ENCODE assay signal across 8 mouse cellular contexts in the genomic region with DNA sequence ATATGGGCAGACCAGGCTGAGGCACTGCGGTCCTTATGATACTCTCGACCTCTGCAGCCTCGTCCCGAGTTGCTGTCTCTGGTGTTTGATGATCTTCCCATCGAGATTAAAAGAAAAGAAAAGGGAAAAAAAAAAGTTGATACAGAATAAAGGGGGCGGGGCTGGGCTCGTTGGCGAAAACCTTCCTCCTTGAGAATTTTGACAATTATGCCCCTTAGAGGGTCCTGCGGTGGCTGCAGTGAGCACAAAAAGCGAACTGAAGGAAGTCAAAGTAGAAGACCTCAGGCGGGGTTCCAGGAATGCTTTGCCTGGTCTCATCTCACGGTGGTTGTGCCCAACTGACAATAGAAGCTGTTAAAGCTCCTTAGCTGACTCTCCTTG. TPM values are rescaled to one million over a fixed set of nuclear protein-coding genes. Genes with fewer than 3 reads are reported as not detected.
DNase-seq lines count a peak whose midpoint lies in the region; ATAC-seq and TF ChIP-seq lines count a peak whose summit lies in the region.

No protein-coding gene starts in this region.

- TF ChIP-seq POLR2A in cerebellum, adult 2 months (IDR thresholded peaks at IDR 0.05; ENCODE audit: borderline replicate concordance, insufficient read depth, low read length): no peak
- no peak for TF ChIP-seq POLR2A in olfactory bulb, adult 2 months (IDR thresholded peaks at IDR 0.05; ENCODE audit: insufficient read depth, low read depth, low read length)

- WGBS in cerebellum, adult 2 months: under 1% methylated on average over 12 of the region's 12 CpGs
- under 1% methylated on average over 12 of the region's 12 CpGs for WGBS in limb, embryonic 10.5 days
- WGBS in olfactory bulb, adult 2 months: 0% methylated on average over 12 of the region's 12 CpGs

- no peaks in the 10 kb centered on the region for H3K27me3 ChIP-seq in cerebellum, adult 2 months (ENCODE audit: control insufficient read depth, insufficient read depth, low read length)
- no peaks in the 10 kb centered on the region for H3K27me3 ChIP-seq in megakaryocyte, embryonic 14.5 days (replicated peaks)
- no peaks in the 10 kb centered on the region for H3K27me3 ChIP-seq in limb, embryonic 10.5 days (ENCODE audit: low read depth, poor library complexity, severe bottlenecking)

- ATAC-seq in megakaryocyte, adult 5-6 weeks (ENCODE audit: poor library complexity, severe bottlenecking): no peak
- ATAC-seq in cerebellum, adult (ENCODE audit: insufficient number of reproducible peaks, low FRiP score, low TSS enrichment): no peak

- peak overlapping the region; percentile 96 for H3K27ac ChIP-seq in cerebellum, adult 2 months (ENCODE audit: insufficient read depth, low read length)
- H3K27ac ChIP-seq in limb, embryonic 10.5 days: peak overlapping the region; percentile 91
- H3K27ac ChIP-seq in olfactory bulb, adult 2 months (ENCODE audit: insufficient read depth, low read depth, low read length): peak overlapping the region; percentile 98

- no peak for DNase-seq in cerebellum, adult 2 months
- DNase-seq in cerebellum, postnatal 4 days (ENCODE audit: low spot score in 2 of 2): no peak
- no peak for DNase-seq in limb, embryonic 10.5 days (ENCODE audit: low spot score)
- DNase-seq in urinary bladder, postnatal 4 days (ENCODE audit: low spot score in 2 of 2): no peak

- peaks cover 41% of the 10 kb centered on the region for H3K36me3 ChIP-seq in megakaryocyte, embryonic 14.5 days (replicated peaks; ENCODE audit: low read length)
- peaks cover 34% of the 10 kb centered on the region for H3K36me3 ChIP-seq in limb, embryonic 10.5 days

- TF ChIP-seq CTCF in cerebellum, adult 2 months (IDR thresholded peaks at IDR 0.05; ENCODE audit: borderline replicate concordance, insufficient read depth, low read depth, low read length): no peak
- TF ChIP-seq CTCF in olfactory bulb, adult 2 months (IDR thresholded peaks at IDR 0.05; ENCODE audit: insufficient read depth, low read depth, low read length): no peak

- H3K4me1 ChIP-seq in cerebellum, adult 2 months (ENCODE audit: control insufficient read depth, insufficient read depth, low read length): peaks cover 18% of the 10 kb centered on the region
- H3K4me1 ChIP-seq in megakaryocyte, embryonic 14.5 days: peaks cover 54% of the 10 kb centered on the region
- peaks cover 47% of the 10 kb centered on the region for H3K4me1 ChIP-seq in limb, embryonic 10.5 days
- peaks cover 23% of the 10 kb centered on the region for H3K4me1 ChIP-seq in olfactory bulb, adult 2 months (ENCODE audit: control insufficient read depth, insufficient read depth, low read length)

- H3K9me3 ChIP-seq in megakaryocyte, embryonic 14.5 days: no peaks in the 10 kb centered on the region
- H3K9me3 ChIP-seq in limb, embryonic 10.5 days (replicated peaks): no peaks in the 10 kb centered on the region

- H3K4me3 ChIP-seq in cerebellum, adult 2 months (replicated peaks; ENCODE audit: insufficient read depth, low read depth, low read length): peak overlapping the region; percentile 96
- peak overlapping the region; percentile 99 for H3K4me3 ChIP-seq in megakaryocyte, embryonic 14.5 days (replicated peaks)
- H3K4me3 ChIP-seq in limb, embryonic 10.5 days: peak overlapping the region; percentile 89
- H3K4me3 ChIP-seq in olfactory bulb, adult 2 months (ENCODE audit: insufficient read depth, low read depth, low read length): peak overlapping the region; percentile 90

RNA-seq across cellular contexts. Expression of a gene that starts 0.9 kb away (rescaled TPM):
- polyA plus RNA-seq in cerebellum, adult 2 months (2012; rRNA removed): 51.0 and 51.2 TPM in 2 replicates
- polyA plus RNA-seq in megakaryocyte, embryonic 14.5 days (2012; ENCODE audit: insufficient read depth, low replicate concordance): 18.6 and 47.8 TPM in 2 replicates
- total RNA-seq in megakaryocyte, adult 5-6 weeks (2015): 18.7 and 24.2 TPM in 2 replicates
- total RNA-seq in megakaryocyte, adult 5-6 weeks (2017): 18.6 and 20.7 TPM in 2 replicates
- 18.7 and 19.8 TPM in 2 replicates for polyA plus RNA-seq in limb, embryonic 10.5 days (2016; fragmentation: Nextera tagmentation; extraction: Ambion mirVana)
- polyA plus RNA-seq in olfactory bulb, adult 2 months (2012; ENCODE audit: insufficient read depth, insufficient read length, low replicate concordance, missing spikeins): not detected in 2 replicates

RNA-seq across cellular contexts. Expression of a gene that starts 1.0 kb away (rescaled TPM):
- polyA plus RNA-seq in cerebellum, adult 2 months (2012; rRNA removed): 546 and 554 TPM in 2 replicates
- 33.6 and 37.4 TPM in 2 replicates for polyA plus RNA-seq in megakaryocyte, embryonic 14.5 days (2012; ENCODE audit: insufficient read depth, low replicate concordance)
- 6.0 TPM in 2 replicates for total RNA-seq in megakaryocyte, adult 5-6 weeks (2015)
- total RNA-seq in megakaryocyte, adult 5-6 weeks (2017): 6.0 and 6.1 TPM in 2 replicates
- 37.7 and 41.3 TPM in 2 replicates for polyA plus RNA-seq in limb, embryonic 10.5 days (2016; fragmentation: Nextera tagmentation; extraction: Ambion mirVana)
- polyA plus RNA-seq in olfactory bulb, adult 2 months (2012; ENCODE audit: insufficient read depth, insufficient read length, low replicate concordance, missing spikeins): 194 and 284 TPM in 2 replicates

RNA-seq across cellular contexts. Expression of a gene that starts 18.2 kb away (rescaled TPM):
- polyA plus RNA-seq in cerebellum, adult 2 months (2012; rRNA removed): not detected in 2 replicates
- not detected in 2 replicates for polyA plus RNA-seq in megakaryocyte, embryonic 14.5 days (2012; ENCODE audit: insufficient read depth, low replicate concordance)
- total RNA-seq in megakaryocyte, adult 5-6 weeks (2015): not detected in 2 replicates
- total RNA-seq in megakaryocyte, adult 5-6 weeks (2017): not detected in 2 replicates
- polyA plus RNA-seq in limb, embryonic 10.5 days (2016; fragmentation: Nextera tagmentation; extraction: Ambion mirVana): not detected in 2 replicates
- not detected in 2 replicates for polyA plus RNA-seq in olfactory bulb, adult 2 months (2012; ENCODE audit: insufficient read depth, insufficient read length, low replicate concordance, missing spikeins)
